Mouse (Mus musculus): ENCODE measurements around the gene Smim13. TPM values are rescaled to one million over a fixed set of nuclear protein-coding genes. Genes with fewer than 3 reads are reported as not detected.
"Not testable (repeated sequence)": the region's sequence is repeated elsewhere in the genome, so short reads cannot be mapped to it uniquely, and the experiment has no call there.

Gene Smim13
- 5.5 and 7.4 TPM in 2 replicates for total RNA-seq (2012; rRNA removed)

- Histone ChIP-seq H3K36me3 (ENCODE audit: control insufficient read depth, insufficient read depth, low read length, poor library complexity, severe bottlenecking) (no peaks in the 10 kb centered on the region), H3K4me1 (ENCODE audit: control insufficient read depth in 2 of 2, insufficient read depth in 2 of 2, low read length in 2 of 2, poor library complexity in 1 of 2) (peaks cover 2 to 3% of the 10 kb centered on the region in 2 experiments; a peak in 2 of 4 replicates), H3K9ac (ENCODE audit: insufficient read depth, low read depth, low read length, poor library complexity, severe bottlenecking) (peak within 1 kb of the TSS; percentile 88), H3K27ac (ENCODE audit: insufficient read depth, low read depth, low read length, poor library complexity, severe bottlenecking) (0 out of 2 replicates have a peak within 1 kb of the TSS, but pooled peaks have one; percentile 29), H3K4me3 (ENCODE audit: insufficient read depth in 1 of 2, low read depth in 1 of 2, low read length in 2 of 2, poor library complexity in 1 of 2, severe bottlenecking in 1 of 2) (peak within 1 kb of the TSS; percentile 87 to 92), H3K9me3 (ENCODE audit: control insufficient read depth, insufficient read depth, low read depth, low read length) (no peaks in the 10 kb centered on the region)
- peak; percentile 95 for DNase-seq (ENCODE audit: low read depth, low spot score)
- TF ChIP-seq HCFC1 (IDR thresholded peaks at IDR 0.05; ENCODE audit: borderline replicate concordance, insufficient read depth, low read length): peak; percentile 99
- no peak for TF ChIP-seq MAFK (IDR thresholded peaks at IDR 0.05; ENCODE audit: insufficient read depth, low read depth, low read length)
- in situ Hi-C loops (cut with MboI; ENCODE audit: low sequenced_read_pairs in 2 of 2, unreplicated experiment in 2 of 2): loop anchor here in 1 of 2 experiments (25.0 kb wide), 2 partner anchors 162 to 412 kb away; partner anchors contain the start of gene Mak
These were observed at the start of gene Smim13 for GRCm38 (mm10) chr13:41249538-41250317. Gene Smim13, plus strand, starts transcription at chr13:41249844.

- no peaks in the 10 kb centered on the region for H3K4me1 ChIP-seq (ENCODE audit: control insufficient read depth in 2 of 2, insufficient read depth in 2 of 2, low read length in 2 of 2, poor library complexity in 1 of 2)
- no peak overlapping the region for H3K27ac ChIP-seq (ENCODE audit: insufficient read depth, low read depth, low read length, poor library complexity, severe bottlenecking)
- TF ChIP-seq ZC3H11A (IDR thresholded peaks at IDR 0.05; ENCODE audit: borderline replicate concordance, low read depth, low read length): no peak
- no peak for TF ChIP-seq ZNF384 (IDR thresholded peaks at IDR 0.05; ENCODE audit: low read depth, low read length)
- no peak for TF ChIP-seq MAFK (IDR thresholded peaks at IDR 0.05; ENCODE audit: insufficient read depth, low read depth, low read length)
- TF ChIP-seq HCFC1 (IDR thresholded peaks at IDR 0.05; ENCODE audit: borderline replicate concordance, insufficient read depth, low read length): no peak
- no peak for TF ChIP-seq CHD2 (IDR thresholded peaks at IDR 0.05; ENCODE audit: low read depth, low read length)
- DNase-seq (ENCODE audit: low read depth, low spot score): no peak
- no peaks in the 10 kb centered on the region for H3K9me3 ChIP-seq (ENCODE audit: control insufficient read depth, insufficient read depth, low read depth, low read length)
- in situ Hi-C loops (cut with MboI; ENCODE audit: low sequenced_read_pairs in 2 of 2, unreplicated experiment in 2 of 2): no loop called here
- H3K9ac ChIP-seq (ENCODE audit: insufficient read depth, low read depth, low read length, poor library complexity, severe bottlenecking): no peak overlapping the region
- H3K4me3 ChIP-seq (ENCODE audit: insufficient read depth in 1 of 2, low read depth in 1 of 2, low read length in 2 of 2, poor library complexity in 1 of 2, severe bottlenecking in 1 of 2): no peak overlapping the region
- no peaks in the 10 kb centered on the region for H3K36me3 ChIP-seq (ENCODE audit: control insufficient read depth, insufficient read depth, low read length, poor library complexity, severe bottlenecking)
These were observed 48.8 kb upstream of the Smim13 start for GRCm38 (mm10) chr13:41200861-41201260.

DNA sequence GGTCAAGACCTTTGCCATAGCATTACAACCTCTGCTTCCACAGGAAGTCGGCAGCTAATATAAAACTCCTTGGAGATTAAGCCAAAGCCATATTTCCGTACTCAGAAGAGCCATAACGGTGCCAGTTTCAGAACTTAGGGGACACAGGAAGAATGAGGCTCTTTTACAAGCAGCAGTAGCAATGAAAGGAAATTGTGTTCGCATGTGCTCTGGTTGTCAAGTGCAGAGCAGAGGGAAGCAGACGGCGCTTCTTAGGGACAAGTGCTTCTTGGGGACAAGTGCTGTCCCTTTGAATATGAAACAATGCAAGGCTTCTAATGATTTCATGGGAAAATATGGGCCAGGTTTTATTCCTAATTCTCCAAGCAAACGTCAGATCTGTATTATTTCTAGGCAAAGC, 46.4 kb upstream of the Smim13 start:
- in situ Hi-C loops (cut with MboI; ENCODE audit: low sequenced_read_pairs in 2 of 2, unreplicated experiment in 2 of 2): no loop called here
- Histone ChIP-seq H3K4me1 (ENCODE audit: control insufficient read depth in 2 of 2, insufficient read depth in 2 of 2, low read length in 2 of 2, poor library complexity in 1 of 2) (no peaks in the 10 kb centered on the region), H3K9ac (ENCODE audit: insufficient read depth, low read depth, low read length, poor library complexity, severe bottlenecking) (no peak overlapping the region), H3K4me3 (ENCODE audit: insufficient read depth in 1 of 2, low read depth in 1 of 2, low read length in 2 of 2, poor library complexity in 1 of 2, severe bottlenecking in 1 of 2) (no peak overlapping the region), H3K9me3 (ENCODE audit: control insufficient read depth, insufficient read depth, low read depth, low read length) (no peaks in the 10 kb centered on the region), H3K27ac (ENCODE audit: insufficient read depth, low read depth, low read length, poor library complexity, severe bottlenecking) (no peak overlapping the region), H3K36me3 (ENCODE audit: control insufficient read depth, insufficient read depth, low read length, poor library complexity, severe bottlenecking) (no peaks in the 10 kb centered on the region)
- no peak for DNase-seq (ENCODE audit: low read depth, low spot score)
- TF ChIP-seq ZC3H11A (IDR thresholded peaks at IDR 0.05; ENCODE audit: borderline replicate concordance, low read depth, low read length) (no peak), HCFC1 (IDR thresholded peaks at IDR 0.05; ENCODE audit: borderline replicate concordance, insufficient read depth, low read length) (no peak), CHD2 (IDR thresholded peaks at IDR 0.05; ENCODE audit: low read depth, low read length) (no peak), ZNF384 (IDR thresholded peaks at IDR 0.05; ENCODE audit: low read depth, low read length) (no peak), MAFK (IDR thresholded peaks at IDR 0.05; ENCODE audit: insufficient read depth, low read depth, low read length) (no peak)

DNA sequence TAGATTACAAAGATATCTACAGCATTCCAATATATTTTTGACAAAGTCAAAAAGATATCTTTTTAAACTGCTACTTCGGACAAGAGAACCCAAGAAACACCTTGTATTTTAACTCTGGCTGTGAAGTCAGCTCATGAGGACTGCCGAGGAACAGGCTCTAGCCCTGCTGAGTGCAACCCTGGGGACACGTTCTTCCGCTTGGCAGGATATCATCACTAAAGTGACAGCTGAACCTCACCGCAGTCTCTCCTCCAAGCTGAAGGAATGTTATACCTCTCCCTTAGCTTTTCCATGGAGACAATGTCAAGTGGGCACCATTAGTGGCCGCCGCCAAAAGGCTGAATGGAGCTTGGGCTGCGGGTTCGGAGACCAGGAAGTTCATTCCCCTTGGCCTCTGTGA, 46.0 kb upstream of the Smim13 start:
- no peak overlapping the region for H3K27ac ChIP-seq (ENCODE audit: insufficient read depth, low read depth, low read length, poor library complexity, severe bottlenecking)
- no peak for DNase-seq (ENCODE audit: low read depth, low spot score)
- TF ChIP-seq CHD2 (IDR thresholded peaks at IDR 0.05; ENCODE audit: low read depth, low read length) (no peak), ZNF384 (IDR thresholded peaks at IDR 0.05; ENCODE audit: low read depth, low read length) (no peak), HCFC1 (IDR thresholded peaks at IDR 0.05; ENCODE audit: borderline replicate concordance, insufficient read depth, low read length) (no peak), MAFK (IDR thresholded peaks at IDR 0.05; ENCODE audit: insufficient read depth, low read depth, low read length) (no peak), ZC3H11A (IDR thresholded peaks at IDR 0.05; ENCODE audit: borderline replicate concordance, low read depth, low read length) (no peak)
- H3K9ac ChIP-seq (ENCODE audit: insufficient read depth, low read depth, low read length, poor library complexity, severe bottlenecking): no peak overlapping the region
- H3K4me3 ChIP-seq (ENCODE audit: insufficient read depth in 1 of 2, low read depth in 1 of 2, low read length in 2 of 2, poor library complexity in 1 of 2, severe bottlenecking in 1 of 2): no peak overlapping the region
- no peaks in the 10 kb centered on the region for H3K9me3 ChIP-seq (ENCODE audit: control insufficient read depth, insufficient read depth, low read depth, low read length)
- no peaks in the 10 kb centered on the region for H3K36me3 ChIP-seq (ENCODE audit: control insufficient read depth, insufficient read depth, low read length, poor library complexity, severe bottlenecking)
- H3K4me1 ChIP-seq (ENCODE audit: control insufficient read depth in 2 of 2, insufficient read depth in 2 of 2, low read length in 2 of 2, poor library complexity in 1 of 2): no peaks in the 10 kb centered on the region
- in situ Hi-C loops (cut with MboI; ENCODE audit: low sequenced_read_pairs in 2 of 2, unreplicated experiment in 2 of 2): no loop called here

DNA sequence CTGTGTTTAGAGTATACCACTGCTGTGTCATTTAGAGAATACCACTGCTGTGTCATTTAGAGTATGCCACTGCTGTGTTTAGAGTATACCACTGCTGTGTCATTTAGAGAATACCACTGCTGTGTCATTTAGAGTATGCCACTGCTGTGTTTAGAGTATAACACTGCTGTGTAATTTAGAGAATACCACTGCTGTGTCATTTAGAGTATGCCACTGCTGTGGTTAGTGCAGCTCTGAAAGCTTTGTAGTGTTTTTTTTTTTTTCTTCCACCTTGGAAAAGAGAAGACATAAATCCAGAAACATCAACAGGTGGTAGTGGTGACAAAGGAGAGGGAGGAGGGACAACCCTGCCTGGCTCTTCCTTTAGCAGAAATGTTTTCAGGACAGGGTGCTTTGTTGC, 44.1 kb upstream of the Smim13 start:
- H3K36me3 ChIP-seq (ENCODE audit: control insufficient read depth, insufficient read depth, low read length, poor library complexity, severe bottlenecking); H3K4me1 ChIP-seq (ENCODE audit: control insufficient read depth in 2 of 2, insufficient read depth in 2 of 2, low read length in 2 of 2, poor library complexity in 1 of 2); DNase-seq (ENCODE audit: low read depth, low spot score); H3K9me3 ChIP-seq (ENCODE audit: control insufficient read depth, insufficient read depth, low read depth, low read length); H3K27ac ChIP-seq (ENCODE audit: insufficient read depth, low read depth, low read length, poor library complexity, severe bottlenecking); H3K9ac ChIP-seq (ENCODE audit: insufficient read depth, low read depth, low read length, poor library complexity, severe bottlenecking); H3K4me3 ChIP-seq (ENCODE audit: insufficient read depth in 1 of 2, low read depth in 1 of 2, low read length in 2 of 2, poor library complexity in 1 of 2, severe bottlenecking in 1 of 2); in situ Hi-C loops (cut with MboI; ENCODE audit: low sequenced_read_pairs in 2 of 2, unreplicated experiment in 2 of 2): not testable (repeated sequence)
